Mouse (Mus musculus) gastrocnemius, postnatal 10 days (tissue): ENCODE measurements around the gene Dars. TPM values are rescaled to one million over a fixed set of nuclear protein-coding genes. Genes with fewer than 3 reads are reported as not detected.

Source experiments
- DNase-seq: peaks from one replicate; pipeline ENCODE4 v3.0.0; 2021; ENCODE audit warnings: mixed read lengths
- long read RNA-seq, 2 experiments: library from polyadenylated mRNA; stranded (forward); transcript quantifications; one replicate each; pipeline ENCODE4 v2.0.0; 2021
- total RNA-seq, 2 experiments: library from RNA; stranded (reverse); gene quantifications; 2 replicates each; pipeline ENCODE4 v1.2.3; 2021

The Dars gene
- total RNA-seq = 10 to 100 TPM; 74.8 to 75.2 TPM
- long read RNA-seq, experiment 1, transcript Dars-201 (16 exons, 2,175 nt) = major isoform, 87 of 93 reads
- long read RNA-seq, experiment 1, partial matches to known transcripts = 2 of 93 reads
- long read RNA-seq, experiment 1, other reads (novel, unspliced or antisense) = 4 of 93 reads
- long read RNA-seq, experiment 2, transcript Dars-201 (16 exons, 2,175 nt) = major isoform, 99 of 107 reads
- long read RNA-seq, experiment 2, partial matches to known transcripts = 5 of 107 reads
- long read RNA-seq, experiment 2, other reads (novel, unspliced or antisense) = 3 of 107 reads

DNA sequence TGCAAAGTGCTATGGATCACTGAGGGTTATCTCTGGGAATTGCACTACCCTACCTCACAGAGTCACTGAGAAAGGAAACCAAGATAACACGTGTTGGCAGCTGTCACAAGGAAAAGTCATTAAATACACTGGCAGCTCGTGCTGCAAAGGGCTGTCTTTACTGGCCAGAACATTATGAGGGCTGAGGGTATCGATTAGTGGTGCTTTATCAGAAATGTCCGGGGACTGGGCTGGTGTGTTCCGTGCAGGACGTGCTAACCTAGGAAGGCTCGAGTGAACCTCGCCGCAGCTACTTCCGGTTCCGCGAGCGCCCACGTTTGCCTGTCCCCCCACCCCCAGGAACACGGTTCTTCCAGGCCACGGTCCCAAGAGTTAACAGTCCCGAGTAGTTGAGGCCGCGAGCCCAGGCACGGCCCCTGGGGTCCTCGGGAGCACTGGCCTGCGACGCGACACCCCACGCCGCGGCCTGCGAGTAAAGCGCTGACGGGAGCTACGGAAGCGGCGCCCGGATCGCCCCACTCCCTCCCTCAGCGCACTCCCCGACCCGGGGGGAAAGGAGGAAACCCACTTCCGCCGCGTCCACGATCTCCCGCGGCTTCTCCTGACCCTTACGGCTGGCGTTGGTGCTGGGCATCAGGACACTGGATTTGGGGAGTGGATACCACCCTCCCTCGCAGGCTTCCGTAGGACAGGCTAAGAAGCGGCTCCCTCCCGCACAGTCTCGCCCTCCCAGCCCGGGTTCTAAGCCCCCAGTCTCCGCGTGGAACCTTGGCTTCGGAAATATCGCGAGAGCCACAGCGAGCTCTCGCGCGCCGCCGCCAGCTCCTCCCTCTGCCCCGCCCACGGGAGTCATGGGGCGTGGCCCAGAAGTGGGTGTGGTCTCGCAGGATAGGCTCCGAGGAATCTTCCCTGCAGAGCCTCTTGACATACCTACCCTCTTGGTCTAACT lies at the start of gene Dars:
TSS of gene Dars (minus strand) at position 785 of the 949 bp plus-strand sequence.
- DNase-seq = peak; percentile 95

DNA sequence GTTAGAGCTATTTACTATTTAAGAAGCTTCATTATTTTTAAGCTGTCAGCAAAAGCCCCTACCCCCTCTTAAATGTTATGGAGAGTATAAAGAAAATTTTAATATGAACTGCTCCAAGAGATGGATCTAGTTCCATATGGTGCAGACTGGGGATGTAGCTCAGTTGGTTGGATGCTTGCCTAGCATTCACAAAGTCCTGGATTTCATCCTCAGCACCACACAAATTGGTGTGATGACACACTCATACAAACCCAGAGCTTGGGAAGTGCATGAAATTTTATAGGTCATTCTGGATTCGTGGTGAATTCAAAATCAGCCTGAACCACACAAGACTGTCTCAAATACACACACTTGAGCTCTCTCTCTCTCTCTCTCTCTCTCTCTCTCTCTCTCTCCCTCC lies 49.7 kb upstream of the Dars start:
- DNase-seq = no peak

DNA sequence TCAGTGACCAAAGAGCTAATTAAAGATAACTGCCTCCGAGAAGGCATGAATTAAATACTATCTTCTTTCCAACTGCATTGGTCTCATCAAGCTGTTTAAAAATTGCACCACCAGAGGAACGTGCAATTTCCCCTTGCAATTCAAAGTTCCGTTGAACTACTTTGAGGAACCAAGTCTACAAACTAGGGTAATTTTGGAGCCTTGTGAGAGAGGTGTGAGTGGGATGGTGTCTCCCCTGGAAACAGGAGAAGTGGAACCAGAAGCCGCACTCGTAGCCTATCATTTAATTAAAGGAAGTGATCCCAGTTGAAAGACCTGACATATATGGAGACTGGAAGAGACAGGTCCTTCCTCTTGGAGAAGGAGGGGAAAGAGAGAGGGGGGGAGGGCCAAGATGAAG lies 46.3 kb upstream of the Dars start:
- DNase-seq = no peak

DNA sequence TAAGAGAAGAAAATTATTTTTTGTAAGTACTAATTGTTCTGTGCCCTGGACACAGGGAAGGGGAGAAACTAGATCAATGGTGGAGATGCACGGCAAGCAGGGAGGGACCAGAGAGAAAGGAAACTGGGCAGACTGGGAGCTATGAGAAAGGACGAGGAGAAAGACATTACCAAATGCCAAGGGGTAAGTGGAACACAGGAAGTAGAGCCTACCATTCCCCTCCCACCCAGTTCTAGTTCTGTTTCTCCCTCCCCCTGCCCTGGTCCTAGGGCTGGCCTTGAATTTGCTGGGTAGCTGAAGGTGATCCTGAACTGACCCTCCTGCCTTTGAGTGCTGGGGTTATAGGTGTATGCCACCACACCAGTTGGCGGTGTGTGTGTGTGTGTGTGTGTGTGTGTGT lies 45.2 kb upstream of the Dars start:
- DNase-seq = no peak

DNA sequence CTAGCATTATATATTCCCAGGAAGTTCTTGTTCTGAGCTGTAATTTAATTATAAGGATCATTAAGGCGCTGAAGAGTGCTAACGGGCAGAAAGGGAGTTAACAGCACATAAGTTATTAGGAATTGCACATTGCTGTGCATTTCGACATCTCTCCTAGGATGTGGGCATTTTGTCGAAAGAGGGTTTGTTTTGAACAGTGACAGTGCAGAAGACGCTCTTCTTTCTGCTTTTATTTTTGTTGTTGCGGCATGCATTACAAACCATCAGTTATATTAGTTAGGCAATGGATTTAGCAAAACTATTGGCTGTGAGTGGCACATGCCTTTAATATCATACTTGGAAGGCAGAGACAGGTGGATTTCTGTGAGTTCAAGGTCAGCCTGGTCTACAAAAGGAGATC lies 43.6 kb upstream of the Dars start:
- DNase-seq = no peak

DNA sequence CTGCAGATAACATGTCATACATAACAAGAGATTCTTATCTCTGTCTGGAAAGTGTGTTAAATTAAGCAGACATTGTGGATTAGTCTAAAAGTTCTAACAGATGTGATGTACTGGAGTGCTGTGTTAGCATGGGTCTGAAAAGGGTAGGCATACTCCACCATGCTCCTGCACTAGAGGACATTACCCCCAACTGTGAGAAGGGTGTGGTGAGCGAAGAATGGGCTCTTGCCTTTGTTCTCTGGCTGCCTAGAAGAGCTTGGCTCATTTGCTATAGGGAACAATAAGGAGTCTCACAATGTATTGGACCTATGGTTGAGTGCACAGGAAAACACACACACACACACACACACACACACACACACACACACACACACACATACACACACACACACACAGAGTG lies 42.3 kb upstream of the Dars start:
- no peak for DNase-seq

DNA sequence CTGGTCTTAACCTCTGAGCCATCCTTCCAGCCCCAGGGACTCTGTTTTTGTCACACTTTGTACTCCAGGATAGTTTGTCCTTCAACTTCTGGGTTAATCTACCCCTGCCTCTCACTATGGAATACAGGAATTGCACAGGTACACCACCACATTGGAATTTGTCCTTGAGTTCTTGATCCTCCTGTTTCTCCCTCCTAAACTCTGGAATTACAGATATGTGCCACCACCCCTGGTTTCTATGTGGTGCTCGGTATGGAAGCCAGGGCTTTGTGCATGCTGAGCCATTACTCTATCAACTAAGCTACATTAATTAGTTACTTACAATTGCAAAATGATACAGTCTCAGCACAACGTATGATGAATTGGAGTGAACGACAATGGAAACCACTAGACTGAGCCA lies 41.8 kb upstream of the Dars start:
- no peak for DNase-seq

DNA sequence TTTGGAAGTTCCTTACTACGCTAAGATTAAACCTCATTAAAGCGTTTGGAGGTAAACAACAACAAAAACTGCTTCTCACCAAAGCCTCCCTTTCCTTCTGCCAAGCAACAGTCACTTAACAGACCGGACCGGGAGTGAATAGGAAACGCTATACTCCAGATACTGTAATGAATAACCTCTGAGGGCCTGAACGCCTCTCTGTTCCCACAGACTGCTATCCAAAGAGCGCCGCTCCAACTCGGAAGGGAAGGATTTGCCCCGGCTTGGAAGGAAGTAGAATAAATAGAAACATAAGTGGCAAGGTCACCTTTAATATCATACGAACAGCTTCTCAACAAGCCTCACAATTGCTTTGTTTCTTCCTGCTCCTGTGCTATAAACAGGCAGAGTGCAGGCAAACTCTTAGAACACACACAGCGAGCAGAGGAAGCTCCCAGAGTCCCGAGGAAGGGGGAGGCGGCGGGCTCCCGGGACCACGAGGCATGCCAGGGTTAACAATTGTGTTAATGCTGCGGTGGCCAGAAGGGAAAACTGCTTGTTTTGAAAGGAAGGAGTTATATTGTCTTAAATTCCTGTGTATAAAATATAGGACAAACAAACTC lies 39.8 kb upstream of the Dars start:
- peak; percentile 34 for DNase-seq

DNA sequence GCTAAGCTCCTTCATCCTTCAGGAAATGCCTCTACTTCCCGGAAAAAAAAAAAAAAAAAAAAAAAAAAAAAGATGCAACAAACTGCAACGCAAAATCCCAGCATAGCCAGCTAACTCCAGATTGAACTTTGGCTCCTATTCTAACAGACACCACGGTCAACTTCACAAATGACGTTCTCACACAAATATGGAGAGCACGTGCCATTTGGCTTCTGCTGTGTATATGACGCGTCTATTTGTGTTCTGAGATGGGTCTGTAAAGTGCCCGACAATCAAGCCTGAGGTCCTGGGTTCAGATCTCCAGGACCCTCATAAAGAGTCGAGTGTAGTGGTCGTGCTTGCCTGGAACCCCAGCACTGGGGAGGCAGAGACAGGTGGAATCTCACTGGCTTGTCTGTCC lies 39.1 kb upstream of the Dars start:
- no peak for DNase-seq

DNA sequence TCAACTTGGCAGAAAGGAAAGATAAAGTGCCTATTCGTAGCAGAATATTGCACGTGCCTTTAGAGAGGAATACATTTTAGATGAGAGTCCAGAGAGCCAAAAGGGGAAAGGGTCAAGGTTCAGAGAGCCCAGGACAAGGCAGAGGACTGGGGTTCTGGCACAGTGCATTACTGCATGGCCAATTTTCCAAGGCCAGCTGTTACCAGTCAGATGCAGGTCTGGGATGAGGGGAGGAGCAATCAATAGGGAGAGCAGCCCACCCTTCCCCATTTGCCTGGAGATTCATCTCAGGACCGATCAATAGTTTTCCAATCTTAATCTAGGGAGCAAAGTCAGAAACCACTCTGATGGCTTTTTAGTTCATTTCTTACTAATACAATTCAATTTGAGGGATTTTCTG lies 35.0 kb upstream of the Dars start:
- DNase-seq = no peak

DNA sequence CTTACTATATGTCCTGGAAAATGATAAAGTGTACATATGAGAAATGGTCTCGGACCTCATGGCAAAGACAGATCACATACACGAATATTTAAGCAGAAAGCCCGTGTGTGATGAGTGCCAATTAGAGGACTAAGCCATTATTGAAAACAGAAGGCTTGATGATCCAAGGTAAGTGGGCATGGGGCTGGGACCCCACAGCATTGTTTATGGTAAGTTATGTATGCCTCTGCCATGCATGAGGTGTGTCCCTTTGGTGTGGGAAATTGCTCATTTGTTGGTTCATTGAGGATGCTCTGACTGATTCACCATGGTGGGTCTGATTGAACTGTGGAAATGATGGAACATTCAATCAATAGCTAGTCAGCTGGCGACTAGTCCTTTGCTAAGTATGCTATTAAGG lies 34.0 kb upstream of the Dars start:
- no peak for DNase-seq

DNA sequence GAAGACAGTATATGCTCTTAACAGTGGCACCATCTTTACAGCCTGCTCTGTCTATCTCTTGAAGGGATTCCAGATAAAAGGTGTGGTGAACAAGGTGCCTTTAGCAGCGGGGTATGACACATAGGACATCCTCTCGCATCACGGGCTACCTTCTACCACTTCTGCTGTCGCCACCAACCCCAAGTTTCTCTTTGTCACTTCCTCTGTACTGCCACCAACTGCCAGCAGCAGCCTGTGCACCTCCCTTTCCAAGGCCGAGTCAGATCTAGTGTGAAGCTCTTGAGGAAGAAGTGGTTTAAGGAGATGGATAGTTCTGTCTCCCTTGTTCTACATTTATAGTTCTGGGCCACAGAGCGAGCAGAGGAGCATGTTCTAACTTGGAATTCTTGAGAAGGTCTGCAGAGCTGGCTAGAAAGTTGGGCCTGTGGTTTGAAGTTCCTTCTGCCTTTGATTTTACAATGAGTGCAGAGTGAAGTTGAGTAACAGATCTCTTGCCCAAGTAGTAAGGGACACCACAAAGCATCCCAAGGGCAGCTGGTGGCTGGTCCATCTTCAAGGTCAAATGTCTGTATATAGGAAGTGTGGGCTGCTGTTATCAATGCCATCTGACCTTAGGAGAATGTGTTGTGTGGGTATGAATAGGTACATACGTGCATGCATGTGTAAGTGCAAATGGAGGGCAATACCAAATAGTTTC lies 30.2 kb upstream of the Dars start:
- no peak for DNase-seq

DNA sequence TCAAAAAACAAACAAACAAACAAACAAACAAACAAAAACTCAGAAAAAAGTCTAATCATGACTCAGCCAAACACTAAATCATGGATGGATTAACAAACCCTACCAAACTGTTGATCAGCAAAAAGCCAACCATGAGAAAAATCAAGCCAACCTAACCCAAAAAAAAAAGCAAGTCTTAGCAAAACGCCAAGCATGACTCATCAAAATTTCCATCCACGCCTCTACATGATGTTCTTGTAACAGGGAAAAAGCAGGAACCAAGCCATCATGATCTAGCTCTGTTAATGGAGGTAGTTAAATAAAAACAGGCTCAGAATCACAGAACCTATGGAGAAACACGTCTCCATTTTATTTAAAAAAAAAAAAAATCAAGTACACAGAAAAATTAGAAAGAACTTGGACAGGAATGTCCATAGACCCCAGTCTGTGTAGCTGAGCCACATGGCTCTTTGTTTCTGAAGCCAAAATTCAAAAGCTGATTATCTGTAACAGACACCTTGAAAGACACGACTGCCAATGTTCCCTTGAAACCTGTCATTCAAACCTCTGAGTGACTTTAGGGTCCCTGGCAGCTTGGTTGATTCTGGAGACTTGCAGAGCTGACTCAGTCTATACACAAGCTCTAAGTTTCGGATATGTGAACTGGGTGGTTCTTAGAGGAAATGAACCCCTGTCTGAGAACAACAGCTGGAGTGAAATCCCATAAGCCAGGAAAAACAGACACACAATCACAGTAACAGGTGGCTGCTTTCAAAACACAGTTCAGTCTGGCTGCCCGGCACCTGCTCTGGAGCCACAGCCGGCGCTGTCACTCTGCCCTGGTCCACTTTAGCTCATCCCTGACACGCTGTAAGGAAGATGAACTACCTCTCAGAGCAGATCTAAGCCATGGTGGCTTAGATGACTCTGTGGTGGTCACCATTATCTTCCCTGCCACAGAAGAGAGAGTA lies 27.0 kb upstream of the Dars start:
- DNase-seq = peak; percentile 59

DNA sequence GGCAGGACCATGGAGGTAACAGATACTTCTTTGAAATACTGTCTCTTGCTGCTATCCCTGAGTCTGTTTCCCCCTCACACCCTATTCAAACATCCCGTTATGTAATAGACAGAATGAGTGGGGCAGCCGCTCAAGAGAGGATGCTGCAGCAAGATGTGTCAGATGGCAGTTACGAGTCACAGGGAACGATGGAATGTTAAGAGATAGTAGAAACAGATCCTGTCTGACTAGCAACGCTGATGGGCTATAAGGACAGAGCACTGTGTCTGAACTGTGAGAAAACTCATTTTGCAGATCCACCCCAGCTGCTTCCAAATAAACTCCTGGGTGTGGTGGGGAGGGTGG lies 23.9 kb upstream of the Dars start:
- DNase-seq = no peak

DNA sequence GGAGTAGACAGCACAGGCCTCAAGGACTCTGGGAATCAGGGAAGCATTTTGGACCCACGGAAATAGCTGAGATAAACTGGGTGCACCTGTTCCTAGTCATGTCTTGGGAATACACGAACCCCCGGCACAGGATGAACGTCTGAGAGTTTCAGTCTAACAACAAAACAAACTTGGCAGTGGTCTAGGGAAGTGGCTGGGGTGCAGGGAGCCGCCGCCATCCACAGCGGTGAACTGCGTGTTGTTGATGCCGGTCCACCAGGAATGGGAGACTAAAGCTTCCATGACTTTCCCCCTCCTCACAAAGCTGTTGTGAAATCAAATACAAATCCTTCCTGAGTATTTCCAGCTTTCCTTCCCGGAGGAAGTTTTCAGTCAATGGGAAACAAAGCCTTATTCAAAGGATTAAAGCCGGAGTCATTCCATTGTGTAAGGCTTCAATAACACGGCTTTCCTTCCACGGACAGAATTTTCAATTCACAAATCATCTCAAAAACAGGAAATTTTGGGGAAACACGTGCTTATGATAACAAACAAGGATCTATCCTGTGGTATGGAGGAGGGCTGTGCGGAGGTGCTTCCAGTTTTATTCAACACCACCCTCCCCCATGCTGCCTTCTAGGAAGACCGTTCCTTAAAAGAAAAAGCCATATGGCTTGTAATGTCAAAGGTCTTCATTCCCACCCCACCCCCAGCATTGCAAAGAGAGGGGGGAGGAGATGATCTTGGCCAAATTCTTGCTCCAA lies 23.4 kb upstream of the Dars start:
- DNase-seq = no peak

DNA sequence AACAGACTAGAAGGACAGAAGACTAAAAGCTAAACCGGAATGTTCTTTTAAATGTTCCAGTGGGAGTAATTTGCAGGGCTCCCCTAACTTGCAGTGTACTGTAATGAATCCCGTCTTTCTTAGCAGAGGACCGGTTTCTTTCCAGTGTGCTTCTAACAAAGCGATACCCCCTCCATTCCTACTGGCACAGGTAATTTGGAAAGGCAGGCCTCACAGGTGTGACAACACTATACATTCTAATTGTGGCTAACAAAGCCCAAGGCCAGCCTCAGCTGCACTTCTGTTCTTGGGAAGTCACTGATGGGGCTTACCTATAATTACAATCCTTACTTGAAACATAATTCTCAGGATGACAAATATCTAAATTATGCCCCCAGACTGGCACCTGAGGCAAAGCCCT lies 22.4 kb upstream of the Dars start:
- no peak for DNase-seq

DNA sequence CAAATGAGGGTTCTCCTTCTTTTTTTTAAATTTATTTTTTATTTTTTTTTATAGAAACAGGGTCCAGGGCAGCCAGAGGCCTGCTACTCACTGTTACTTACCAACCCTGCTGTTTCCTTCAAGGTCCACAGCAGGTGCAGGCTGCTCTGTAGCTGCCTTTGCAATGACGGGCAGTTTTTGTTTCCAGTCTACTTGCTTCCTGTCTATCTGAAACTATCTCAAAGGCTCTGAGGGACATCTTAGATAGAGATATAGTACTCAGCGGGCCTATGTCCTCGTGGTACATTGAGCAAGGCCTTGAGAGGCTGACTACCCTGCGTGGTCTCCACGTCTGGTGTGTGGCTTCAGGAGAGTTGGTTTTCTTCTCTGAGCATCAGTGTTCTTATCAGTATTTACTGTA lies 21.4 kb upstream of the Dars start:
- no peak for DNase-seq

DNA sequence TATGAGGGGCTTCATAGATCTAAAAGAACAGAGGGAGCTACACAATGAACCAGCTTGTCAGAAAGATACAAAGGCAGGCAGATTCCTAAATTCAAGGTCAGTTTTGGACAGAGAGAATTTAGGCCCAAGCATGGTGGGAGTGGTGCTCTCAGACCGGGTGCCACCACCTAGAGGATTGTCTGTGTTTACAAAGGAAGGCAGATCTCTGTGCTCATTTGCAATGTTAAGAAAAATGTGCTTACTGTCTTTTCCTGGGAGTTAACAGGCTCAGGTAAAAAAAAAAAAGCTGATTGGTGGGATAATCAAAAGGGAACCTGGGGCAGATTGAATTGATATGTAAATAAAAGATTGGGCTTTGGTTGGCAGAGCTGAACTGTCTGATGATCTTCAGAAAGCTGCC lies 20.1 kb upstream of the Dars start:
- DNase-seq = no peak

DNA sequence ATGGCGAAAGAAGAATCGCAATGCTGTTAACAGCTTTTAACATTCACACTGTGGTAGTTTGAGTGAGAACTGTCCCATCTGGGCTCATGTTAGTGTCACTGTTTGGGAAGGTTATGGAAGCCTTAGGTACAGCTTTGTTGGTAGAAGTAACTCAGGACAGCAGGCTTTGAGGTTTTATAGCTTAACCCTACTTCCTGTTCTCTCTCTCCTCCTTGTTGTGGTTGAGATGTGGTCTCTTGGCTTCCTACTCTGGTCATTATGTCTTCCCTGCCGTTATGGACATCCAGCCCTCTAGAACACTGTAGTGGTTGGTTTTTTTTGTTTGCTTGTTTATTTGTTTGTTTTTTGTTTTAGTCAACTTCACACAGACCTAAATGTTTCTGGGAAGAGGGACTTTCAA lies 18.8 kb upstream of the Dars start:
- no peak for DNase-seq

DNA sequence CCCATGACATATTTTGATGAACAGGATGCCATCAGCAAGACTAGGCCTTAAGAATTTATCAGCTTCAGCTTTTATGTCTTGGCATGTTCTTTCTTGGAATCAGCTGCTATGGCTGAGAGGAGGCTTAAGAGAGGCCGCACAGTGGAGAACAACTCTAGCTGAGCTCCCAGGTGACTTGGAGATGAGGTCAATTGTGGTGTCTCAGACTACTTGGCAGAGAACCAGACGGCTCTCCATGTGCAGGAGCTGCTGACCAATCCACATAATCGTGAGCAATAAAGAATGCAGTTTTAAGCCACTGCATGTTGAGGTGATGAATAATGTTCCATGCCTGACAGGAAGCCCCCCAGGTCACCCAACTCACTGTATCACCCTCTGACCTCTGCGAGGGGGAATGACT lies 18.4 kb upstream of the Dars start:
- no peak for DNase-seq

DNA sequence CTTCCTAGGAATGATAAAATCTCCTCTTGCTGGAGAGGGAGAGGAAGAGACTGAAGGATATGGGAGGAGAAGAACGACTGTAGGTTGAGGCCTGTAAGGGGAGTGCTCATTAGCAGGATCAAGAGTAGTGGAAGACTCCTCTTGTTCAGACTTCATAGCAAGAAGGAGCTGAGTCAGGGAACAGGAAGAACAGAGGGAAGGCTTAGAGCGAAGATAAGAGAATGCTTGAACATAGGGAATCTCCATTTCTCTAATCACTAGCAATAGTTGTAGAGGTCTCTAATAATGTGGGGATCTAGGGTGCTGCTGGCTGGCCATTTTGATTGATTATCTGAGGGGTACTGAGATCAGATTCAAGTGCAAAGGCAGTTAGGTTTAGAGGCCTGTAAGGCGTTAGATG lies 7.8 kb upstream of the Dars start:
- DNase-seq = no peak
